Mouse (Mus musculus) midbrain, postnatal 0 days (tissue): ENCODE measurements around the gene Arhgap15. TPM values are rescaled to one million over a fixed set of nuclear protein-coding genes. Genes with fewer than 3 reads are reported as not detected.
A peak's percentile ranks its signal among the peaks of the same experiment; 100 is the strongest.

ENCODE experiments used
- ATAC-seq: fragments of 200-750 bp; cut with Nextera tagmentation; 2 replicates; pipeline ENCODE4 v1.8.0; 2017; ENCODE audit warnings: moderate number of reproducible peaks, mild to moderate bottlenecking, moderate TSS enrichment, moderate library complexity; ENCODE audit not compliant: low FRiP score
- DNase-seq: peaks from one replicate; pipeline ENCODE4 v3.0.0-alpha.2; 2015; ENCODE audit warnings: low spot score
- H3K27ac ChIP-seq: fragments of 300-500 bp; sonication (generic); 2 replicates; pipeline ENCODE4 v1.5.1; 2014; ENCODE audit warnings: low read depth, mild to moderate bottlenecking, low read length, mixed read lengths
- H3K27me3 ChIP-seq: fragments of 300-500 bp; sonication (generic); 2 replicates; pipeline ENCODE4 v1.6.1; 2014; ENCODE audit warnings: low read length, control low read depth, mixed read lengths; ENCODE audit not compliant: insufficient read depth
- H3K36me3 ChIP-seq: fragments of 300-500 bp; sonication (generic); 2 replicates; pipeline ENCODE4 v1.6.1; 2014; ENCODE audit warnings: low read length, control low read depth, mixed read lengths; ENCODE audit not compliant: insufficient read depth
- H3K4me1 ChIP-seq: fragments of 300-500 bp; sonication (generic); 2 replicates; pipeline ENCODE4 v1.6.1; 2014; ENCODE audit warnings: mild to moderate bottlenecking, control low read depth, antibody characterized with exemption, low read length, mixed read lengths; ENCODE audit not compliant: insufficient read depth
- H3K4me2 ChIP-seq: fragments of 300-500 bp; sonication (generic); 2 replicates; pipeline ENCODE4 v1.6.1; 2014; ENCODE audit warnings: low read depth, mild to moderate bottlenecking, low read length, mixed read lengths; ENCODE audit not compliant: poor library complexity, severe bottlenecking
- H3K4me3 ChIP-seq: fragments of 300-500 bp; sonication (generic); 2 replicates; pipeline ENCODE4 v1.5.1; 2014; ENCODE audit warnings: low read depth, mild to moderate bottlenecking, low read length, moderate library complexity
- H3K9ac ChIP-seq: fragments of 300-500 bp; sonication (generic); replicated peaks from 2 replicates; pipeline ENCODE4 v1.6.1; 2014; ENCODE audit warnings: mild to moderate bottlenecking, low read length, moderate library complexity, mixed read lengths; ENCODE audit not compliant: poor library complexity, severe bottlenecking
- H3K9me3 ChIP-seq: fragments of 300-500 bp; sonication (generic); 2 replicates; pipeline ENCODE4 v1.6.1; 2016; ENCODE audit warnings: low read length, control low read depth
- CTCF ChIP-seq: IDR thresholded peaks from 2 replicates; pipeline ENCODE4 v1.5.1; 2016; ENCODE audit warnings: antibody characterized with exemption, mild to moderate bottlenecking
- WGBS: fragments of 180-500 bp; shearing (Covaris S2); extraction: QIAGEN DNeasy Blood & Tissue Kit; methylation state at CpG from one replicate; pipeline ENCODE4 v1.1.7; 2014; 5-methylcytosine and 5-hydroxymethylcytosine counted together
- polyA plus RNA-seq: library from polyadenylated mRNA; unstranded; fragments of >200 nt; fragmentation: Nextera tagmentation; extraction: Ambion mirVana; gene quantifications from 2 replicates; pipeline ENCODE4 v1.2.1, GENCODE M21; 2015
- total RNA-seq: library from RNA; depleted of rRNA; stranded (reverse); fragments of >200 nt; gene quantifications from 2 replicates; pipeline ENCODE4 v1.2.3, GENCODE M21; 2014

Gene Arhgap15
- total and polyA plus RNA-seq, 2 experiments from 2014 or later: 0.77 to 1.2 TPM

GRCm38 (mm10) chr2:44039522-44040203 is 291.0 kb downstream of the Arhgap15 start:
- Histone ChIP-seq H3K4me2 (no peak overlapping the region), H3K27me3 (no peaks in the 10 kb centered on the region), H3K9me3 (no peaks in the 10 kb centered on the region), H3K9ac (no peak overlapping the region), H3K4me1 (no peaks in the 10 kb centered on the region), H3K36me3 (no peaks in the 10 kb centered on the region), H3K4me3 (no peak overlapping the region), H3K27ac (no peak overlapping the region)
- DNase-seq (no peak), ATAC-seq (no peak)
- 88% methylated on average over 3 of the region's 3 CpGs for WGBS
- TF ChIP-seq CTCF: no peak

GRCm38 (mm10) chr2:44044088-44044487 is 295.5 kb downstream of the Arhgap15 start:
- Histone ChIP-seq H3K27me3 (no peaks in the 10 kb centered on the region), H3K27ac (no peak overlapping the region), H3K4me2 (no peak overlapping the region), H3K9me3 (no peaks in the 10 kb centered on the region), H3K9ac (no peak overlapping the region), H3K4me3 (no peak overlapping the region), H3K4me1 (no peaks in the 10 kb centered on the region), H3K36me3 (no peaks in the 10 kb centered on the region)
- WGBS: 85% methylated on average over 2 of the region's 2 CpGs
- DNase-seq (no peak), ATAC-seq (no peak)
- TF ChIP-seq CTCF: no peak

GRCm38 (mm10) chr2:44044634-44045033 is 296.0 kb downstream of the Arhgap15 start:
- no peaks in the 10 kb centered on the region for H3K36me3 ChIP-seq
- H3K4me2 ChIP-seq: no peak overlapping the region
- no peaks in the 10 kb centered on the region for H3K27me3 ChIP-seq
- ATAC-seq (no peak), DNase-seq (no peak)
- no peak overlapping the region for H3K27ac ChIP-seq
- WGBS: 98% methylated on average over 1 of the region's 1 CpGs
- TF ChIP-seq CTCF: no peak
- H3K4me1 ChIP-seq: no peaks in the 10 kb centered on the region
- no peaks in the 10 kb centered on the region for H3K9me3 ChIP-seq
- no peak overlapping the region for H3K9ac ChIP-seq
- H3K4me3 ChIP-seq: no peak overlapping the region

GRCm38 (mm10) chr2:44045231-44045630 is 296.6 kb downstream of the Arhgap15 start:
- WGBS: 78% methylated on average over 1 of the region's 1 CpGs
- H3K9me3 ChIP-seq: no peaks in the 10 kb centered on the region
- DNase-seq: no peak

GRCm38 (mm10) chr2:44060306-44060705 is 311.7 kb downstream of the Arhgap15 start:
- Histone ChIP-seq H3K9ac (no peak overlapping the region), H3K9me3 (no peaks in the 10 kb centered on the region), H3K4me2 (no peak overlapping the region), H3K27me3 (no peaks in the 10 kb centered on the region), H3K27ac (no peak overlapping the region), H3K4me3 (no peak overlapping the region), H3K36me3 (no peaks in the 10 kb centered on the region), H3K4me1 (no peaks in the 10 kb centered on the region)
- no peak for ATAC-seq
- DNase-seq: no peak
- 88% methylated on average over 9 of the region's 9 CpGs for WGBS
- TF ChIP-seq CTCF: no peak

More at GRCm38 (mm10) chr2:44045231-44045630, 296.6 kb downstream of the Arhgap15 start:
- ATAC-seq: no peak
- no peak overlapping the region for H3K4me2 ChIP-seq
- H3K36me3 ChIP-seq: no peaks in the 10 kb centered on the region
- TF ChIP-seq CTCF: no peak
- H3K4me3 ChIP-seq: no peak overlapping the region
- no peak overlapping the region for H3K27ac ChIP-seq
- no peaks in the 10 kb centered on the region for H3K27me3 ChIP-seq
- no peak overlapping the region for H3K9ac ChIP-seq
- no peaks in the 10 kb centered on the region for H3K4me1 ChIP-seq

- H3K9ac ChIP-seq: no peak overlapping the region
- no peak overlapping the region for H3K27ac ChIP-seq
- TF ChIP-seq CTCF: peak; percentile 61
- ATAC-seq (no peak), DNase-seq (peak; percentile 48)
- no peaks in the 10 kb centered on the region for H3K36me3 ChIP-seq
- H3K4me1 ChIP-seq: no peaks in the 10 kb centered on the region
- no peaks in the 10 kb centered on the region for H3K9me3 ChIP-seq
- H3K27me3 ChIP-seq: no peaks in the 10 kb centered on the region
- no peak overlapping the region for H3K4me2 ChIP-seq
- no peak overlapping the region for H3K4me3 ChIP-seq
- WGBS: 64% methylated on average over 8 of the region's 8 CpGs
These were observed 312.1 kb downstream of the Arhgap15 start for GRCm38 (mm10) chr2:44060716-44061115.
